Mouse (Mus musculus) layer of hippocampus, postnatal 36 days (tissue): ENCODE data around the gene Minos1. TPM values are rescaled to one million over a fixed set of nuclear protein-coding genes. Genes with fewer than 3 reads are reported as not detected.

Experiments
- DNase-seq, 2 experiments: peaks; one replicate each; pipeline ENCODE4 v3.0.0; 2022
- total RNA-seq, 2 experiments: library from RNA; stranded (reverse); gene quantifications; 2 replicates each; pipeline ENCODE4 v1.2.3; 2021

Minos1 gene
- total RNA-seq, 2 experiments from 2014 or later = 198 to 212 TPM

- no peak for DNase-seq
These were observed 12.1 kb upstream of the Minos1 start for GRCm38 (mm10) chr4:139142985-139143384.

DNA sequence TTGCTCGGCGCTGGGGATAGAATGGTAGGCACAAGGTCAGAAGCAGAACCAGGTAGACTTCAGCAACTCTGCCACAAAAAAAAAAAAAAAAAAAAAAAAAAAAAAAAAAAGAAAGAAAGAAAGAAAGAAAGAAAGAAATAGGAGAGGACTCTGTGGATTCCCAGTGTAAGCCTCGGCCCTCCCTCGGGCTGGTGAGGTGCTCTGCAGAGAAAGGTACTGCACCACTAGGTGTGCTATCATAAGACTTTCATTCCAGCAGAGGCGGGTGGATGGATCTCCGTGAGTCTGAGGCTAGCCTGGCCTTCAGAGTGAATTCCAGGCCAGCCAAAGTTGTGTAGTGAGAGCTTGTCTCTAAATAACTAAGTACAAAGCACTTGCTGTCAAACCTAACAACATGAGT, 10.9 kb upstream of the Minos1 start:
- no peak for DNase-seq

DNA sequence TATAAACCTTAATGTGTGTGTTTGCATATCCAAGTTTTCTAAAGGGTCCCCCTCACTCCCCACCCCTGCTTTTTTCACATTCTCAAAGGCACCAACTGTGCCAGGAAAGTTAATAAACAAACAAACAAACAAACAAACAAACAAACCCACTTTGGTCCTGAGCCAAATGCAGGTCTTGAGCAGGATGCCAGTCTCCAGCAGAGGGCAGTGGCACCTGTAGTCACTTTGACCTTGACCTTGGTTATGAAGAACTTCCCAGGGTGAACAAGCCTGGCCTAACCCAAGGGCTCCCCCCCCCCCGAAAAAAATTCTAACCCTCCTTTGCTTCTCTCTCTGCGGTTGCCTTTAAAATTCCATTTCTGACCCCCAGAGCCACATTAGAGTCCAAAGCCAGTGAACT, 9.4 kb upstream of the Minos1 start:
- no peak for DNase-seq

GRCm38 (mm10) chr4:139136011-139136410, 5.1 kb upstream of the Minos1 start:
- no peak for DNase-seq

GRCm38 (mm10) chr4:139133109-139133508, 2.2 kb upstream of the Minos1 start:
- no peak for DNase-seq

DNA sequence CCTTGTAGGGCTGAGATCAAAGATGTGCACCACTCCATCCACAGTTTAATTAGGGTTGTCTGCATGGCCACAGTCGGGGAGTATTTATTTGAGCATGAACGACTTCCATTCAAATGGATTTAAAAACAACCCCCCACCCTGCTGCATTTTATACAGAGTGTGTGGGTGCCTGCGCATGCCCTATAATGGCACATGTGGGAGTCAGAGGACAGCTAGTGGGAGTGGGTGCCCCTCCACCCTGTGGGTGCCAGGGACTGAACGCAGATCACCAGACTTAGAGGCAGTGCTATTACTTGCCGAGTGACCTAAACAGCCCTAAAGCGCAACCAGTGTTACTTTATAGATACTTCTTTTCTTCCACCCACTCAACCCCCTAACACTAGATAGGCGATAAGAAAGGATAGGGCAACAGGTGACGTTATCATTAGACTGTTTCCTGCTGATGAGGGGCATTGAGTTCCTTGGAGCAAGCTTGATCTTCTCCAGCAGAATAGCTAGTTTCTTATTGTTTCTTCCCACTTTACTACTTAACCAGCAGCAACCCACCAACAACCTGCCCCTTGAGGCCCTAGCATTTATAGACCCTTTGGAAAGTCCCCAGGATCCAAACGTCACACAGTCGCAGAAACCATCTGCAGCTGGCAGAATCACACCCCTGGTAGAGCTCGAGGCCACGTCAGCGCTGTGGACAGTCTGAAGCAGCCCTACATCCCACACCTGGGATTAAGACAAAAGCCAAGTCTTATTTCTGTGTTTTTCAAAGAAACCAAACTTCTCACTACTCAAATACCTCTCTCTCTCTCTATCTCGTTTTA, 1.2 kb upstream of the Minos1 start:
- peak; percentile 10 to 17 for DNase-seq

DNA sequence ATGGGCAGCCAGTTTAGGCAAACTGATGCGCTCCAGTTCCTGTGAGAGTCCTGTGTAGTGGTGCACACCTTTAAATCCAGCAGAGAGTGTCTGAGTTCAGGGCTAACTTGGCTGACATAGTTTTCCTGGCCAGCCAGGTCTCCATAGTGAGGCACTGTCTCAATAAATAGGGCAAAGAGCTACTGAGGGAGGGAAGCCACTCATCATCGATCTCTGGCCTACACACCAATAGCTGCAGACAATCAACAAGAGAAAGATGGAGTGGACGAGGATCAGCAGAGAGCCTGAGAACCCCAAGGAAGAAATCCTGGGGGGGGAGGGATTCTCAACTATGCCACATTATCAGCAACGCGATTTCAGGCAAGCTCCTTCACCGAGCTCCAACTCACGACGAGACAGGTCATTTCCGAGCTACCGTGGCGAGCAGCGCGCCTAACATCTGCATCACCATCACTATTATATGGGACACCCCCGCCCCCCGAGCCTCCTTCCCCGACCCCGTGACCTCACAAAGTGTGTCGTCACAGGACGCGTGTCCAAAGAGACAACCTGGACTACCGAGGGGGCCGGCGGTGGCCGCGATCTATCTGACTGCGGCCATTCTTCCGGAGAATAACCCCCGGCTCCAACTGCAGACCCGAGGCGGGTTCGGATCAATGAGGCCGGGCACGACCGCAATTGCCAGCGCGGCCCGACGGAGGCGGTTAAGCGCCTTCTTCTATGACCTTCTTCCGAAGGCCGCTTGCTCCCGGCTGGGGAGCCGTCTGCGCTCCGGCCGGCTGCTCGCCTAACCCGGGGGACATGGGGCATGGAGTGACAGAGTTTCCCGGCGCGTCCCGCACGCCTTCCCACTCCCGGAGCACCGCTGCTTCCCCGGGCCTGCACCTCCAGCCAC, 860 bp downstream of the Minos1 start:
- DNase-seq = peak in 1 of 2 experiments; percentile 11

DNA sequence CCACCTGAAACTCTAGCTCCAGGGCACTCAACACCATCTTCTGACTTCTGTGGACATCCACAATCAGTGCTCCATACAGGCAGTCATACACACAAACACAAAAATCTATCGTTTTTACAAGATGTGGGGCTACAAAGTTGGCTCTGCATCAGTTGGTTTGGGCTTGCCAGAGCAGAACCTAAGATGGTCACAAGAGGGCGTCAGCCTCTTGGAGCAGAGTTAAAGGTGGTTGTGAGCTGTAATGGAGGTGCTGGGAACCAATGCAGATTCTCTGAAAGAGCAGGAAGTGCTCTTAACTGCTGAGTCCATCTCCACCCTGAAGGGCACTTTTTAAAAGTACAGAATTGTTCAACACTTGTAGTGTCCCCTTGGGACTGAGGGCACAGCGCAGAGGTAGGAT, 4.4 kb downstream of the Minos1 start:
- no peak for DNase-seq

- DNase-seq = no peak
These were observed 6.0 kb downstream of the Minos1 start for GRCm38 (mm10) chr4:139124940-139125339.

DNA sequence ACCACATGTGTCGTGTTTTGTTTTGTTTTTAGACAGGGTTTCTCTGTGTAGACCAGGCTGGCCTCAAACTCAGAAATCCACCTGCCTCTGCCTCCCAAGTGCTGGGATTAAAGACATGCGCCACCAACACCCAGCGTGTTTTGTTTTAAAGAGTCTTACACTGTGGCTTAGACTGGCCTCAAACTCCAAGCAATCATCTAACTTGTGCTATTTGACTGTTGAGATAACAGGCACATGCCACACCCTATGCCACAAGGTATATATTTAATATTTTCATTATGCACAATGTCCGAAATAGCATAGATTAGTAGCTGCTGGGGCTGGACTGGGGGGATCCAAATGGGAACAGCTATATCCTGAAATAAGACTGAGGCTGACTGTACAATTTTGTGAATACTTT, 8.4 kb downstream of the Minos1 start:
- no peak for DNase-seq

GRCm38 (mm10) chr4:139120998-139121397, 9.9 kb downstream of the Minos1 start:
- DNase-seq = no peak

DNA sequence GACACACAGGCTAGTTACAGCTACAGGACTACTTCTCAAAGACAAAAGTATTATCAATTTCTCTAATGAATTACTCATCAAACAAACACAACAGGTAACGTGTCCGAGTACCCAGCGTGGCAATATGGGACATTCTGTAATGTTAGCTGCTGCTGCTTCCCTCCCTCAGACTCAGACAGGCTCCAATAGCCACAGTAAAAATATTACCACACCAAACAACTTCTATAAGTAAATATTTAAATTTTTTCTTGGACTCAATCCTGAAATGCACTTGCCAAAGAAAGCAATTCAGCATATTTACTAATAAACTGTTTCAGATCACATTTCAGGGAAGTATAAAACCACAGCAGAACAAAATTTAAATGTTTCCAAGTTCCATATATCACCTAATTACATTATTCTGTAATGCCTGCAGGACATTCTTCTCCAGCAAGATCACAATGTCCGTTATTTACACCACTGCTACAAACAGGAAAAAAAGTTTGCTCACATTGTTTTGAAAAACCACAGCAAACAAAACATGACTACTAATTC, 10.6 kb downstream of the Minos1 start:
- DNase-seq = no peak

DNA sequence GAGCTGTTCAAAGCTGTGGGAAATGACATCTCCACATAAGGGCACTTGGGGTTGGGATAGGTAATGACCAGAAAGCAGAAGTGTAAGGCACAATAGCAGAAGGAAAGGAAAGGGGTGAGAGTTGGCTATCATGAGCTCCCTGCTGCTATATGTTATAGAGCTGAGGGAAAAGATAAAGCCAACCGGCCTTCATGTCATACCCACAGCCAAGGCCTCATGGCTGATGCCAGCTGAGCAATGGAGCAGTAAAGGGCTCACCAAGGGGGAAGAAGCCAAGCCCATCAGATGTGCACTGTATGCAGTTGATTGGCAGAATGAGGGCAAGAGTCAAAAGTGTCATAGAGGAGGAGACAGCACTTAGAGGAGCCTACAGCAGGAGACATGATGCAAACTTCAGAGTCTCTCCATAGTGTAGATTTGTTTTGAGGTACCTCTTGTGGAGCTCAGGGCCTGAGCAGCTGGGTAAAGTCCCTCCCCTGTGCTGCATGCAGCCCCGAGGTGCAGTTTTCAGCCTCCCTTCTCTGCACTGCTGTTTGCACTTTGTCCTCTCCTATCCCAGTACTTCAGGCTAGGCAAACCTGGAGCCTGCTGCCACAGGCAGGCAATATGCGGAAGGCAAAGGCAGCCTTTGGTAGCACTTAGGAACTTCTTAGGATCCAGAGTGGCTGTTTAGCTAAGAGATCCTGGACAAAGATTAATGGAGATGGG, 14.4 kb downstream of the Minos1 start:
- no peak for DNase-seq

DNA sequence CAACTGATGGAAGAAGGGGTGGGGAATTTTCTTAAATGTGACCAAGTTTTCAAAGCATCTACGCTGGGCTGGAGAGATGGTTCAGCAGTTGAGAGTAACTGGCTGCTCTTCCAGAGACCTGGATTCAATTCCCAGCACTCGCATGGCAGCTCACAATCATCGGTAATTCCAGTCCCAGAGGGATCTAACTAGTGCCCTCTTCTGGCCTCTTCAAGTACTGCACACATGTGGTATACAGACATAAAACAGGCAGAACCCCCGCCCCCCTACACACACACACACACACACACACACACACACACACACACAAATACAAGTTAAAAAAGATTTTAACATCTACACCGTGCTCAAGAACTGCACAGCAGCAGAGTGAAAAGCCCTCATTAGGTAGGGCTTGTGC, 15.2 kb downstream of the Minos1 start:
- DNase-seq = no peak

DNA sequence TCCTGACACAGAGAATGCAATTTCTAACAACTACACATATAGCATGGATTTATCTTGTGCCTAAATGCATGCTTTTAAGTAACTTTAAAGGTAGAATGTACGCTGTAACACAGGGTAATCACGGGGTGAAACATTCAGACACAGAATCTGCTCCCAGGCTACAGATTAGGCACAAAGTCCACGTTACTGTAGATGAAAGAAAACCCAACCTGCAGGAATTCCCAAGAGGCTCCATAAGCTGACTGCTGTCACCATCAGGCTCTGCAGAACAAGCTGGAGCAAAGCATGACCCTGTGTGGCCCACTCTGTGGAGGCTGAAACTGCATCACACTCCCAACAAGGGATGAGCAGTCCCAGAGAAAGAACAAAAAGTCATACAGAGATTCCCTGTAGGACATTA, 18.4 kb downstream of the Minos1 start:
- DNase-seq = no peak

- no peak for DNase-seq
These were observed 19.5 kb downstream of the Minos1 start for GRCm38 (mm10) chr4:139111421-139111820.

GRCm38 (mm10) chr4:139110858-139111257, 20.1 kb downstream of the Minos1 start:
- DNase-seq = no peak

DNA sequence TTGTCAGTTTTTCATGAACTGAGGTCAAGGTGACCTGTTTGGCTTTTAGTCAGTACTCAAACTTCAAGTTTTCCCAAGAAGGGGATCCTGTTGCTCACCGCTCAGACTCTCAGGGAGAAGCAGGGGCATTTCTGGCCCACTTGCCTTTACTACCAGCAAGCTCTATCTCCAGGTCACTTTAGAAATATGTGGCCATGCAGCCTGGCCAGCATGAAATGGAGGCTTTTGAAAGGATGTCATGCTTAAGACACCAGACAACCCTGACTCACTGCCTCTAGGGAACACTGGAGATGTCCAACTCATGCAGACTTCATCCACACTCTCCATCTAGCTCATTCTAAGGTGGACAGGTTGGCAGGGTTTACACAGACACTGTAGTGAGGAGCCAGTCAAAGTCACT, 25.5 kb downstream of the Minos1 start:
- no peak for DNase-seq

DNA sequence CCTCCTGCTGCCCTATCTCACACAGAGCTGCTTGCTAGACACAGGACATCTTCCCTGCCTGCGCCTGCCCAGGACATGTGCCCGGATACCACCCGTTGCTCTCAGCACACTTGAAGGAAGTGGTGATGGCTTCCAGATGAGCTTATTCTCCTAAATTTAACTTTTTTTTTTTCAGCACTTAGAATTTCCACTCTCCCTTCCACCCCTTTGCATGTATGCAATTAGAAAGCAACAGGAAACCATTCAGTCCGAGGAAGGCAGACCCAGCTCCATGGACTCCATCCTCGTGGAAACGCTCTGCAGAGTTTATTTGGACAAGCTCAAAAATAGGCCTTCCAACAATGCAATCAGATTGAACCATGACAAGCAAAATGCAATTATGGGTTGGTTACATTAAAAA, 29.4 kb downstream of the Minos1 start:
- no peak for DNase-seq

GRCm38 (mm10) chr4:139100326-139100725, 30.6 kb downstream of the Minos1 start:
- no peak for DNase-seq

- DNase-seq = no peak
These were observed 34.7 kb downstream of the Minos1 start for GRCm38 (mm10) chr4:139096201-139096600.

DNA sequence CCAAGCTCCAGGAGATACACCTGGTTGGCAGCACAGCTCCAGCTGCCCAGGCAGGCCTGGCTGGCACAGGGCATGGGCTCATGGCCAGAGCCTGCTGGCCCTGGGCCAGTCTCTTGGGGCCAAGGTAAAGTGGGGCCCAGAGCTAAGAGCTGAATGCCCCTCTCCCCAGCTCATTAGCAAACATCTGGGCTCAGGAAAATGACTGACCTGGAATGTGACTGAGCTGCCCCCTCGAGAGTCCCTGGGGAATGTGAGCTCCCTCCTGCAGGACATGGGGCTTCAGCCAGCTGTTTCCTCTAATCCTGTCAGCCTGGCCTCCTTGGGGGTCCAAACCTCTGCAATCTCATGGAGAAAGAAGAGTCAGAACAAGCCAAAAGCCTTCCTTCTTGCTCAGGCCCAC, 35.5 kb downstream of the Minos1 start:
- DNase-seq = no peak

GRCm38 (mm10) chr4:139093196-139093530, 37.8 kb downstream of the Minos1 start:
- DNase-seq = no peak
